Mouse (Mus musculus) megakaryocyte, embryonic 14.5 days (primary cell): ENCODE measurements around the gene Fez2.

Experiments
- FLI1 ChIP-seq: IDR thresholded peaks from 2 replicates; pipeline ENCODE4 v1.6.1; 2012; ENCODE audit warnings: low read length, inconsistent platforms, mixed read lengths
- GATA1 ChIP-seq: IDR thresholded peaks from 3 replicates; pipeline ENCODE4 v1.6.1; 2012; ENCODE audit warnings: mixed read lengths, low read length, inconsistent platforms, borderline replicate concordance

- no peak for TF ChIP-seq FLI1
- TF ChIP-seq GATA1: no peak
These were observed 16.6 kb downstream of the Fez2 start for GRCm38 (mm10) chr17:78401311-78401710.
